Mouse (Mus musculus): ENCODE results near the gene Ubap2.

Ubap2 gene

GRCm38 (mm10) chr4:41274980-41275850, at the start of gene Ubap2:
Gene Ubap2, minus strand, starts transcription at chr4:41275144.
- DNase-seq = peak; percentile 98

GRCm38 (mm10) chr4:41320971-41321370, 46.0 kb upstream of the Ubap2 start:
- no peak for DNase-seq

GRCm38 (mm10) chr4:41318267-41318666, 43.3 kb upstream of the Ubap2 start:
- no peak for DNase-seq

GRCm38 (mm10) chr4:41315173-41315572, 40.2 kb upstream of the Ubap2 start:
- DNase-seq = no peak

GRCm38 (mm10) chr4:41314141-41315129, 39.5 kb upstream of the Ubap2 start, which contains the start of gene Dcaf12:
Gene Dcaf12, minus strand, starts transcription at chr4:41314889.
- DNase-seq = peak; percentile 97 to 98

GRCm38 (mm10) chr4:41313722-41314121, 38.8 kb upstream of the Ubap2 start:
- DNase-seq = peak; percentile 14 to 31

- DNase-seq = no peak
Measured at GRCm38 (mm10) chr4:41310567-41311563, 35.9 kb upstream of the Ubap2 start.

GRCm38 (mm10) chr4:41307406-41307805, 32.5 kb upstream of the Ubap2 start:
- DNase-seq = no peak

GRCm38 (mm10) chr4:41304302-41304701, 29.4 kb upstream of the Ubap2 start:
- no peak for DNase-seq

GRCm38 (mm10) chr4:41303671-41304070, 28.7 kb upstream of the Ubap2 start:
- DNase-seq = no peak

GRCm38 (mm10) chr4:41298976-41299375, 24.0 kb upstream of the Ubap2 start:
- DNase-seq = no peak

GRCm38 (mm10) chr4:41295960-41296359, 21.0 kb upstream of the Ubap2 start:
- DNase-seq = no peak

GRCm38 (mm10) chr4:41295507-41295906, 20.6 kb upstream of the Ubap2 start:
- DNase-seq = no peak

GRCm38 (mm10) chr4:41293907-41294306, 19.0 kb upstream of the Ubap2 start:
- no peak for DNase-seq

- peak in 1 of 2 experiments; percentile 9 for DNase-seq
Measured at GRCm38 (mm10) chr4:41289802-41290201, 14.9 kb upstream of the Ubap2 start.

- peak in 1 of 2 experiments; percentile 31 for DNase-seq
Measured at GRCm38 (mm10) chr4:41286420-41286819, 11.5 kb upstream of the Ubap2 start.

GRCm38 (mm10) chr4:41284087-41284486, 9.1 kb upstream of the Ubap2 start:
- DNase-seq = no peak

- no peak for DNase-seq
Measured at GRCm38 (mm10) chr4:41275927-41276326, 983 bp upstream of the Ubap2 start.

GRCm38 (mm10) chr4:41274377-41274979, 466 bp downstream of the Ubap2 start:
- DNase-seq = no peak

- DNase-seq = peak in 1 of 2 experiments; percentile 25
Measured at GRCm38 (mm10) chr4:41268133-41268532, 6.8 kb downstream of the Ubap2 start.

GRCm38 (mm10) chr4:41266350-41266749, 8.6 kb downstream of the Ubap2 start:
- DNase-seq = no peak
